Mouse (Mus musculus) kidney, postnatal 0 days (tissue): Measurements from ENCODE around the gene Zfp384. TPM values are rescaled to one million over a fixed set of nuclear protein-coding genes. Genes with fewer than 3 reads are reported as not detected.
"Not testable (repeated sequence)": the region's sequence is repeated elsewhere in the genome, so short reads cannot be mapped to it uniquely, and the experiment has no call there.

ENCODE experiments used
- ATAC-seq: fragments of 200-750 bp; cut with Nextera tagmentation; replicated peaks from 2 replicates; pipeline ENCODE4 v1.8.0; 2017; ENCODE audit warnings: low read depth, moderate number of reproducible peaks, moderate TSS enrichment, moderate library complexity; ENCODE audit not compliant: low FRiP score
- DNase-seq: peaks from one replicate; pipeline ENCODE4 v3.0.0-alpha.2; 2016; ENCODE audit warnings: low spot score
- H3K27ac ChIP-seq: fragments of 300-500 bp; sonication (generic); 2 replicates; pipeline ENCODE4 v1.5.1; 2014; ENCODE audit warnings: mild to moderate bottlenecking
- H3K27me3 ChIP-seq: fragments of 300-500 bp; sonication (generic); 2 replicates; pipeline ENCODE4 v1.6.1; 2014; ENCODE audit warnings: low read length, mixed read lengths; ENCODE audit not compliant: insufficient read depth
- H3K36me3 ChIP-seq: fragments of 300-500 bp; sonication (generic); 2 replicates; pipeline ENCODE4 v1.6.1; 2014; ENCODE audit warnings: low read length, mixed read lengths; ENCODE audit not compliant: insufficient read depth
- H3K4me1 ChIP-seq: fragments of 300-500 bp; sonication (generic); replicated peaks from 2 replicates; pipeline ENCODE4 v1.6.1; 2014; ENCODE audit warnings: antibody characterized with exemption, low read length, mixed read lengths; ENCODE audit not compliant: insufficient read depth
- H3K4me2 ChIP-seq: fragments of 300-500 bp; sonication (generic); 2 replicates; pipeline ENCODE4 v1.6.1; 2014; ENCODE audit warnings: mild to moderate bottlenecking, low read length, moderate library complexity, mixed read lengths
- H3K4me3 ChIP-seq: fragments of 300-500 bp; sonication (generic); replicated peaks from 2 replicates; pipeline ENCODE4 v1.5.1; 2014; ENCODE audit warnings: low read depth, low read length
- H3K9ac ChIP-seq: fragments of 300-500 bp; sonication (generic); 2 replicates; pipeline ENCODE4 v1.6.1; 2014; ENCODE audit warnings: low read depth, low read length
- H3K9me3 ChIP-seq: fragments of 300-500 bp; sonication (generic); replicated peaks from 2 replicates; pipeline ENCODE4 v1.6.1; 2016; ENCODE audit warnings: low read length, inconsistent platforms, mixed read lengths
- CTCF ChIP-seq: IDR thresholded peaks from 2 replicates; pipeline ENCODE4 v1.5.1; 2016; ENCODE audit warnings: antibody characterized with exemption, low read depth, mild to moderate bottlenecking, moderate library complexity
- WGBS: fragments of 180-500 bp; shearing (Covaris S2); extraction: QIAGEN DNeasy Blood & Tissue Kit; methylation state at CpG from one replicate; pipeline ENCODE4 v1.1.7; 2014; 5-methylcytosine and 5-hydroxymethylcytosine counted together
- polyA plus RNA-seq: library from polyadenylated mRNA; unstranded; fragments of >200 nt; fragmentation: Nextera tagmentation; extraction: Ambion mirVana; gene quantifications from 2 replicates; pipeline ENCODE4 v1.2.1, GENCODE M21; 2015

Zfp384 gene
- polyA plus RNA-seq, 1 experiment from 2014 or later = 11.3 TPM

- Histone ChIP-seq H3K4me2 (no peak overlapping the region), H3K27me3 (no peaks in the 10 kb centered on the region), H3K4me1 (0 out of 2 replicates have a peak, but pooled peaks cover 3% of the 10 kb centered on the region), H3K27ac (no peak overlapping the region), H3K4me3 (no peak overlapping the region), H3K36me3 (no peaks in the 10 kb centered on the region), H3K9ac (no peak overlapping the region), H3K9me3 (no peaks in the 10 kb centered on the region)
- no peak for TF ChIP-seq CTCF
- ATAC-seq = no peak
- 21% methylated on average over 3 of the region's 3 CpGs for WGBS
- no peak for DNase-seq
Measured at GRCm38 (mm10) chr6:125005086-125005485, 3.9 kb upstream of the Zfp384 start.

DNA sequence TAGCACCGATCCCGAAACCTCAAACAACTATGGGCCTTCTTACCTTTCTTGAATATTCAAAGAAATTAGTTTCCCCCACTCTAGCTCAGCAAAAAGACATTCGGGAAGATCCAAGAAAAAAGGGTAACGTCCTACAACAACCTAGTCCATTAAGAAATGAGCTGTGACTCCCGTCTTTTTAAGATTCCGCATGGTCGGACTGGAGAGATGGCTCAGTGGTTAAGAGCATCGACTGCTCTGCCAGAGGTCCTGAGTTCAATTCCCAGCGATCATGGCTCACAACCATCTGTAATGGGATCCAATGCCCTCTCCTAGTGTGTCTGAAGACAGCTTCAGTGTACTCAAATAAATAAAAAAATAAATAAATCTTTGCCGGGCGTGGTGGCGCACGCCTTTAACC is 885 bp upstream of the Zfp384 start:
- Histone ChIP-seq H3K9me3 (no peaks in the 10 kb centered on the region), H3K4me3 (peak overlapping the region; percentile 88), H3K9ac (peak overlapping the region; percentile 94), H3K4me2 (peak overlapping the region; percentile 70), H3K27ac (peak overlapping the region; percentile 83), H3K4me1 (0 out of 2 replicates have a peak, but pooled peaks cover 7% of the 10 kb centered on the region), H3K36me3 (peaks cover 8% of the 10 kb centered on the region; the same call in 1 of the 2 replicates), H3K27me3 (no peaks in the 10 kb centered on the region)
- no peak for TF ChIP-seq CTCF
- DNase-seq = no peak
- WGBS = 38% methylated on average over 13 of the region's 13 CpGs
- ATAC-seq = no peak

DNA sequence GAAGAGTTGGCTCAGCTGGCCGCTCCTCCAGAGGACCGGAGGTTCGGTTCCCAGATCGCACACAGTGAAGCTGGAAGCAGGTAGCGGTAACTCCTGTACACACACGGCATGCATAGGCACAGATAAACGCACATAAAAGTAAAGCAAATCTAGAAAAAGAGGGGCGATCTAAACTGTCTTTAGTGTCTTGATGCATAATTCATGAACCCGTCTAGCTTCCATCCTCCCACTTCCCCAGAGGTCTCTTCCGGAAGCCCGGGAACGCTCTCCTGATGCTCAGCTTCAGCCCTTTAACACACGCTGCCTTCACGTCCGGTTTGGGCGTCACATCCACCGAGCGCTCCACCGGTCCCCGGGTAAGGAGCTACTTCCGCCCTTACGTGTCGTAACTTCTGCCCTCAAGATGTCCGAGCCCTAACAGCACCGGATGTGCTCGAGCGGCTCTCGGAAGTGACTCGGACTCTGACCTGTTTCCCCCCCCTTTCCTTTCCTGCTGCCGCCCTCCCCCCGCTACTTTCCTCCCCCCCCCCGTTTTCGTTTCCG is 288 bp upstream of the Zfp384 start:
- ATAC-seq (peak; percentile 97), DNase-seq (peak; percentile 99)
- peak overlapping the region; percentile 88 for H3K4me3 ChIP-seq
- under 1% methylated on average over 33 of the region's 34 CpGs for WGBS
- peak overlapping the region; percentile 98 for H3K27ac ChIP-seq
- no peaks in the 10 kb centered on the region for H3K9me3 ChIP-seq
- TF ChIP-seq CTCF = no peak
- H3K36me3 ChIP-seq = peaks cover 11% of the 10 kb centered on the region; the same call in 1 of the 2 replicates
- peak overlapping the region; percentile 70 for H3K4me2 ChIP-seq
- H3K27me3 ChIP-seq = no peaks in the 10 kb centered on the region
- H3K4me1 ChIP-seq = 0 out of 2 replicates have a peak, but pooled peaks cover 7% of the 10 kb centered on the region
- peak overlapping the region; percentile 94 for H3K9ac ChIP-seq

- ATAC-seq = peak; percentile 85
- H3K4me3 ChIP-seq = peak overlapping the region; percentile 88
- no peaks in the 10 kb centered on the region for H3K9me3 ChIP-seq
- TF ChIP-seq CTCF = no peak
- peak overlapping the region; percentile 94 for H3K9ac ChIP-seq
- peak overlapping the region; percentile 70 for H3K4me2 ChIP-seq
- WGBS = under 1% methylated on average over 51 of the region's 78 CpGs
- peak overlapping the region; percentile 98 for H3K27ac ChIP-seq
- H3K36me3 ChIP-seq = peaks cover 13% of the 10 kb centered on the region; the same call in 1 of the 2 replicates
- H3K27me3 ChIP-seq = no peaks in the 10 kb centered on the region
- peak; percentile 91 for DNase-seq
- 0 out of 2 replicates have a peak, but pooled peaks cover 7% of the 10 kb centered on the region for H3K4me1 ChIP-seq
Measured at GRCm38 (mm10) chr6:125009181-125010073, 482 bp downstream of the Zfp384 start.

- no peak for DNase-seq
Measured at GRCm38 (mm10) chr6:125017682-125018081, 8.7 kb downstream of the Zfp384 start.

DNA sequence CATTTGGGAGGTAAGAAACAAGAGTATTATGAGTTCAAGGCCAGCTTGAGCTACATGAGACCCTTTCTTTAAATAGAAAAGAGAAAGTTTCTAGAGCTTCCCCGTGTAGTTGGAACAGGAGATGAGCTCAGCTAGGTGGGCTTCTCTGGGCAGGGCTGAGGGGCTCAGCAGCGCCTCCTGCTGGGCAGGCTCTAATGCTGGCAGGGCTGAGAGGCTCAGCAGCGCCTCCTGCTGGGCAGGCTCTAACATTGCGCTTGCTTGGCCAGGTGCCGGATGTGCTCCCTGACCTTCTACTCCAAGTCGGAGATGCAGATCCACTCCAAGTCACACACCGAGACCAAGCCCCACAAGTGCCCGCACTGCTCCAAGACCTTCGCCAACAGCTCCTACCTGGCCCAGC is 21.6 kb downstream of the Zfp384 start:
- peak; percentile 50 for DNase-seq
- WGBS = 34% methylated on average over 7 of the region's 9 CpGs

More at GRCm38 (mm10) chr6:125017682-125018081, 8.7 kb downstream of the Zfp384 start:
- H3K4me3 ChIP-seq = no peak overlapping the region
- H3K9ac ChIP-seq = no peak overlapping the region
- no peaks in the 10 kb centered on the region for H3K9me3 ChIP-seq
- WGBS = 92% methylated on average over 3 of the region's 3 CpGs
- no peak overlapping the region for H3K27ac ChIP-seq
- ATAC-seq = no peak
- H3K4me1 ChIP-seq = no peaks in the 10 kb centered on the region
- no peak for TF ChIP-seq CTCF
- H3K36me3 ChIP-seq = peaks cover 42% of the 10 kb centered on the region
- H3K27me3 ChIP-seq = no peaks in the 10 kb centered on the region
- no peak overlapping the region for H3K4me2 ChIP-seq

More for the DNA sequence above, 21.6 kb downstream of the Zfp384 start:
- H3K9me3 ChIP-seq, H3K9ac ChIP-seq, H3K27me3 ChIP-seq, H3K4me2 ChIP-seq, H3K4me1 ChIP-seq, H3K4me3 ChIP-seq, H3K27ac ChIP-seq: not testable (repeated sequence)
- peak; percentile 95 for TF ChIP-seq CTCF
- peak; percentile 47; the same call in 1 of the 2 replicates for ATAC-seq
- H3K36me3 ChIP-seq = peaks cover 53% of the 10 kb centered on the region
